Mouse (Mus musculus) MEL (cell line): ENCODE data around the gene Abca3. TPM values are rescaled to one million over a fixed set of nuclear protein-coding genes. Genes with fewer than 3 reads are reported as not detected.

Experiments
- DNase-seq: peaks from one replicate; pipeline ENCODE4 v3.0.0; 2011; ENCODE audit warnings: low read depth, low spot score
- H3K27ac ChIP-seq: 2 replicates; pipeline ENCODE4 v1.5.1; 2012; ENCODE audit warnings: low read depth, mild to moderate bottlenecking, control low read depth, low read length, moderate library complexity; ENCODE audit not compliant: control insufficient read depth
- H3K27me3 ChIP-seq, 2 experiments: fragments of 150-350 bp in 1 of 2; sonication (generic) in 1 of 2; 2 replicates each; pipeline ENCODE4 v1.6.1; 2012; ENCODE audit warnings: low read length in 2 of 2, mild to moderate bottlenecking in 2 of 2, improper control_type of control experiment in 1 of 2, moderate library complexity in 1 of 2; ENCODE audit not compliant: insufficient read depth in 2 of 2, control insufficient read depth in 1 of 2
- H3K36me3 ChIP-seq, 2 experiments: 2 replicates each; pipeline ENCODE4 v1.6.1; 2012 to 2014; ENCODE audit warnings: low read length in 2 of 2, improper control_type of control experiment in 1 of 2, inconsistent platforms in 1 of 2, mild to moderate bottlenecking in 1 of 2; ENCODE audit not compliant: insufficient read depth in 2 of 2, control insufficient read depth in 1 of 2
- H3K4me1 ChIP-seq, 2 experiments: fragments of 150-350 bp in 1 of 2; sonication (generic) in 1 of 2; 2 replicates each; pipeline ENCODE4 v1.6.1; 2012; ENCODE audit warnings: low read length in 2 of 2, improper control_type of control experiment in 1 of 2, mild to moderate bottlenecking in 1 of 2; ENCODE audit not compliant: insufficient read depth in 2 of 2, control insufficient read depth in 1 of 2
- H3K4me3 ChIP-seq, 2 experiments: fragments of 150-350 bp in 1 of 2; sonication (generic) in 1 of 2; 2 replicates each; pipeline ENCODE4 v1.5.1; 2012; ENCODE audit warnings: low read depth in 2 of 2, low read length in 2 of 2, mild to moderate bottlenecking in 2 of 2, moderate library complexity in 2 of 2, control low read depth in 1 of 2, improper control_type of control experiment in 1 of 2; ENCODE audit not compliant: control insufficient read depth in 1 of 2, insufficient read depth in 1 of 2
- H3K79me2 ChIP-seq: 2 replicates; pipeline ENCODE4 v1.6.1; 2012; ENCODE audit warnings: mild to moderate bottlenecking, low read length, moderate library complexity; ENCODE audit not compliant: control insufficient read depth, poor library complexity, insufficient read depth
- H3K9ac ChIP-seq: 2 replicates; pipeline ENCODE4 v1.6.1; 2012; ENCODE audit warnings: low read depth, mild to moderate bottlenecking, control low read depth, low read length, moderate library complexity; ENCODE audit not compliant: control insufficient read depth, poor library complexity, severe bottlenecking
- H3K9me3 ChIP-seq: fragments of 150-350 bp; sonication (generic); replicated peaks from 2 replicates; pipeline ENCODE4 v1.6.1; 2012; ENCODE audit warnings: mild to moderate bottlenecking, low read length, improper control_type of control experiment, moderate library complexity; ENCODE audit not compliant: insufficient read depth
- BHLHE40 ChIP-seq: IDR thresholded peaks from 2 replicates; pipeline ENCODE4 v1.6.1; 2012; ENCODE audit warnings: low read depth, mild to moderate bottlenecking, inconsistent platforms, low read length, improper control_type of control experiment, borderline replicate concordance
- CHD1 ChIP-seq: IDR thresholded peaks from 2 replicates; pipeline ENCODE4 v1.6.1; 2012; ENCODE audit warnings: low read depth, mild to moderate bottlenecking, inconsistent platforms, low read length, improper control_type of control experiment
- CTCF ChIP-seq, 3 experiments: IDR thresholded peaks in 2 of 3; conservative IDR thresholded peaks in 1 of 3; 2 replicates each; pipeline ENCODE4 v1.5.1; 2011 to 2012; ENCODE audit warnings: low read length in 3 of 3, low read depth in 2 of 3, mild to moderate bottlenecking in 2 of 3, improper control_type of control experiment in 1 of 3, inconsistent platforms in 1 of 3, mixed read lengths in 1 of 3, moderate library complexity in 1 of 3; ENCODE audit not compliant: control insufficient read depth in 1 of 3, insufficient read depth in 1 of 3, poor library complexity in 1 of 3, severe bottlenecking in 1 of 3
- ELF1 ChIP-seq: IDR thresholded peaks from 2 replicates; pipeline ENCODE4 v1.6.1; 2014; ENCODE audit warnings: low read depth, mild to moderate bottlenecking, inconsistent platforms, low read length, improper control_type of control experiment, moderate library complexity
- EP300 ChIP-seq, 2 experiments: IDR thresholded peaks; 2 replicates each; pipeline ENCODE4 v1.6.1; 2011; ENCODE audit warnings: improper control_type of control experiment in 2 of 2, low read length in 2 of 2, low read depth in 1 of 2, mild to moderate bottlenecking in 1 of 2
- ETS1 ChIP-seq: IDR thresholded peaks from 2 replicates; pipeline ENCODE4 v1.6.1; 2012; ENCODE audit warnings: low read depth, mild to moderate bottlenecking, inconsistent platforms, low read length, improper control_type of control experiment, moderate library complexity
- HCFC1 ChIP-seq: IDR thresholded peaks from 2 replicates; pipeline ENCODE4 v1.6.1; 2012; ENCODE audit warnings: low read depth, mild to moderate bottlenecking, inconsistent platforms, low read length, improper control_type of control experiment, moderate library complexity
- KAT2A ChIP-seq: conservative IDR thresholded peaks from 2 replicates; pipeline ENCODE4 v1.6.1; 2012; ENCODE audit warnings: low read depth, low read length, improper control_type of control experiment, inconsistent platforms
- MAFK ChIP-seq: IDR thresholded peaks from 2 replicates; pipeline ENCODE4 v1.6.1; 2011; ENCODE audit warnings: low read depth, mild to moderate bottlenecking, low read length, improper control_type of control experiment, borderline replicate concordance
- MAX ChIP-seq: IDR thresholded peaks from 2 replicates; pipeline ENCODE4 v1.6.1; 2011; ENCODE audit warnings: low read length, improper control_type of control experiment
- MAZ ChIP-seq: IDR thresholded peaks from 2 replicates; pipeline ENCODE4 v1.6.1; 2012; ENCODE audit warnings: low read depth, mild to moderate bottlenecking, inconsistent platforms, low read length, improper control_type of control experiment
- MXI1 ChIP-seq: IDR thresholded peaks from 2 replicates; pipeline ENCODE4 v1.6.1; 2011; ENCODE audit warnings: mild to moderate bottlenecking, low read depth, low read length, improper control_type of control experiment
- MYB ChIP-seq: IDR thresholded peaks from 2 replicates; pipeline ENCODE4 v1.6.1; 2011; ENCODE audit warnings: mild to moderate bottlenecking, low read depth, low read length, improper control_type of control experiment
- MYC ChIP-seq: IDR thresholded peaks from 2 replicates; pipeline ENCODE4 v1.6.1; 2011; ENCODE audit warnings: low read depth, mild to moderate bottlenecking, low read length, improper control_type of control experiment, moderate library complexity
- NELFE ChIP-seq: IDR thresholded peaks from 2 replicates; pipeline ENCODE4 v1.6.1; 2011; ENCODE audit warnings: low read depth, low read length, improper control_type of control experiment
- NRF1 ChIP-seq: IDR thresholded peaks from 2 replicates; pipeline ENCODE4 v1.6.1; 2014; ENCODE audit warnings: low read depth, mild to moderate bottlenecking, inconsistent platforms, low read length, improper control_type of control experiment, moderate library complexity; ENCODE audit not compliant: poor library complexity, insufficient read depth, severe bottlenecking
- POLR2A ChIP-seq, 2 experiments: IDR thresholded peaks; 2 replicates each; pipeline ENCODE4 v1.6.1; 2011 to 2012; ENCODE audit warnings: low read length in 2 of 2, mild to moderate bottlenecking in 2 of 2, control low read depth in 1 of 2, improper control_type of control experiment in 1 of 2, low read depth in 1 of 2, moderate library complexity in 1 of 2; ENCODE audit not compliant: control insufficient read depth in 1 of 2, insufficient read depth in 1 of 2, poor library complexity in 1 of 2
- POLR2AphosphoS2 ChIP-seq: IDR thresholded peaks from 2 replicates; pipeline ENCODE4 v1.6.1; 2011; ENCODE audit warnings: low read length, improper control_type of control experiment
- POLR2AphosphoS5 ChIP-seq: IDR thresholded peaks from 2 replicates; pipeline ENCODE4 v1.6.1; 2012; ENCODE audit warnings: low read depth, borderline replicate concordance, mild to moderate bottlenecking, inconsistent platforms, low read length, moderate library complexity, mixed read lengths
- RAD21 ChIP-seq: IDR thresholded peaks from 2 replicates; pipeline ENCODE4 v1.6.1; 2011; ENCODE audit warnings: mild to moderate bottlenecking, low read depth, low read length, improper control_type of control experiment
- RCOR1 ChIP-seq: IDR thresholded peaks from 2 replicates; pipeline ENCODE4 v1.6.1; 2012; ENCODE audit warnings: low read depth, mild to moderate bottlenecking, inconsistent platforms, low read length, improper control_type of control experiment
- SIN3A ChIP-seq: IDR thresholded peaks from 2 replicates; pipeline ENCODE4 v1.6.1; 2012; ENCODE audit warnings: low read length, improper control_type of control experiment, inconsistent platforms
- SMC3 ChIP-seq: IDR thresholded peaks from 2 replicates; pipeline ENCODE4 v1.6.1; 2011; ENCODE audit warnings: low read depth, low read length, improper control_type of control experiment
- TAL1 ChIP-seq: IDR thresholded peaks from 2 replicates; pipeline ENCODE4 v1.6.1; 2012; ENCODE audit warnings: mild to moderate bottlenecking, inconsistent platforms, low read length, moderate library complexity, mixed read lengths
- TBP ChIP-seq: IDR thresholded peaks from 2 replicates; pipeline ENCODE4 v1.8.0; 2011; ENCODE audit warnings: low read depth, low read length, improper control_type of control experiment
- TCF12 ChIP-seq: IDR thresholded peaks from 2 replicates; pipeline ENCODE4 v1.6.1; 2014; ENCODE audit warnings: low read depth, mild to moderate bottlenecking, inconsistent platforms, low read length, improper control_type of control experiment, moderate library complexity
- UBTF ChIP-seq: IDR thresholded peaks from 2 replicates; pipeline ENCODE4 v1.6.1; 2012; ENCODE audit warnings: low read depth, mild to moderate bottlenecking, inconsistent platforms, low read length, improper control_type of control experiment, moderate library complexity, borderline replicate concordance; ENCODE audit not compliant: insufficient read depth
- USF1 ChIP-seq: IDR thresholded peaks from 2 replicates; pipeline ENCODE4 v1.6.1; 2014; ENCODE audit warnings: low read depth, mild to moderate bottlenecking, inconsistent platforms, low read length, improper control_type of control experiment, moderate library complexity
- USF2 ChIP-seq, 2 experiments: IDR thresholded peaks; 2 replicates each; pipeline ENCODE4 v1.6.1; 2011 to 2012; ENCODE audit warnings: improper control_type of control experiment in 2 of 2, low read length in 2 of 2, borderline replicate concordance in 1 of 2, inconsistent platforms in 1 of 2, low read depth in 1 of 2, mild to moderate bottlenecking in 1 of 2; ENCODE audit not compliant: insufficient read depth in 1 of 2
- ZKSCAN1 ChIP-seq: IDR thresholded peaks from 2 replicates; pipeline ENCODE4 v1.6.1; 2012; ENCODE audit warnings: low read depth, mild to moderate bottlenecking, inconsistent platforms, low read length, improper control_type of control experiment, moderate library complexity
- ZMIZ1 ChIP-seq: IDR thresholded peaks from 2 replicates; pipeline ENCODE4 v1.6.1; 2012; ENCODE audit warnings: low read depth, mild to moderate bottlenecking, inconsistent platforms, low read length, improper control_type of control experiment, moderate library complexity
- ZNF384 ChIP-seq: IDR thresholded peaks from 2 replicates; pipeline ENCODE4 v1.6.1; 2012; ENCODE audit warnings: low read depth, mild to moderate bottlenecking, inconsistent platforms, low read length, improper control_type of control experiment
- polyA plus RNA-seq, 2 experiments: library from polyadenylated mRNA; stranded (reverse) in 1 of 2; unstranded in 1 of 2; fragments of >175 nt in 1 of 2; fragments of >200 nt in 1 of 2; gene quantifications; 2 replicates each; pipeline versions ENCODE4 v1.2.1 to v1.2.4; 2012; ENCODE audit warnings: low replicate concordance in 2 of 2, low read depth in 1 of 2; ENCODE audit not compliant: insufficient read length in 2 of 2, insufficient read depth in 1 of 2, missing spikeins in 1 of 2
- total RNA-seq: library from RNA; depleted of rRNA; stranded (reverse); fragments of 300-350 nt; gene quantifications from 2 replicates; pipeline ENCODE4 v1.2.3, GENCODE M21; 2012

Gene Abca3
- total and polyA plus RNA-seq, 3 experiments = 32.4 to 37.1 (median 36.6) TPM

DNA sequence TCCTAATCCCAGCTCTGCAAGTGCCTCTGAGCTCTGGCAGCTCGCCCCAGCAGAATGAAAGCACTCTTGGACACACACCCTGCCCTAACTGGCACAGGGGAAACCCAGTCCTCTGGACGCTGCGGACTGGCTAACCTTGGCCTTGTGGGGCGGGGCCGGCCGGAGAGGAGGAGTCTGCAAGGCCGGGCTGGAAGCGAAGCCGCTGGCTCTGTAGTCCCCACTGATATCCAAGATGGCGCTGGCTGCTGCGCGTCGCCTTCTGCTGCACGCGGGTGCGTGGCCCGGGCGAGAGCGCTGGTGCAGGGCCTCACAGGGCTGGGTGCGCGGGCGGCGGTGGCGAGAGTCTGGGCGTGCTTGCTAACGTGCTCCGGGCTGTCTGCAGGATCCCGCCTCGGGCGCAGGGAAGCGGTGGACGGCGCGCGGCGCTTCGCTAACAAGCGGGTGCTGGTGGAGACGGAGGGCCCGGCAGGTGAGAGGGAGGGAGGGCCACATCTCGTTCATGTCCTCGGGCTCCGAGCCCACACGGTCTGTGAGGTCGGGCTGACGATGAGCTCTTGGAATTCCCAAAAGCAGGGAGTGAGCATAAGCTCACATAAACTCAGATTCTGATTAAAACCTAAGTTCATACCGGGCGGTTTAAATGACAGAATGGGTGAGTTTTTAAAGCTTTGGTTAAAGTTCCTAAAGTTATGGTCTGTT lies 74.9 kb downstream of the Abca3 start, which contains the start of gene Eci1:
Eci1 (plus strand) TSS at position 171 of the 699 bp plus-strand sequence.
- H3K27me3 ChIP-seq = no peaks in the 10 kb centered on the region
- H3K4me1 ChIP-seq = peaks cover 3 to 5% of the 10 kb centered on the region in 2 experiments; a peak in 2 of 4 replicates
- DNase-seq = peak; percentile 92
- H3K4me3 ChIP-seq = peak within 1 kb of the TSS; percentile 59 to 77
- H3K9me3 ChIP-seq = no peaks in the 10 kb centered on the region
- H3K36me3 ChIP-seq = peaks cover 6 to 15% of the 10 kb centered on the region in 2 experiments; a peak in 3 of 4 replicates
- H3K27ac ChIP-seq = peak within 1 kb of the TSS; percentile 52
- H3K9ac ChIP-seq = peak within 1 kb of the TSS; percentile 80
- TF ChIP-seq KAT2A (no peak), ZNF384 (no peak), USF1 (0 out of 2 replicates have a peak, but pooled peaks have one; percentile 25), MYB (no peak), MAX (peak; percentile 73), SMC3 (no peak), POLR2AphosphoS2 (peak; percentile 99), USF2 (IDR thresholded peaks at IDR 0.05; ENCODE audit: borderline replicate concordance in 1 of 2, insufficient read depth in 1 of 2, low read depth in 1 of 2, low read length in 2 of 2) (no peak), TCF12 (peak; percentile 57; the same call in 1 of the 2 replicates), ELF1 (no peak), UBTF (peak; percentile 82; the same call in 1 of the 2 replicates), CHD1 (0 out of 2 replicates have a peak, but pooled peaks have one; percentile 25), HCFC1 (peak; percentile 63), ETS1 (no peak), BHLHE40 (no peak), NELFE (peak; percentile 91), CTCF (IDR thresholded peaks at IDR 0.05 in 2 of 3, conservative IDR thresholded peaks at IDR 0.05 in 1 of 3; ENCODE audit: control insufficient read depth in 1 of 3, insufficient read depth in 1 of 3, low read depth in 2 of 3, low read length in 3 of 3, poor library complexity in 1 of 3, severe bottlenecking in 1 of 3) (0 out of 6 replicates have a peak, but pooled peaks of 1 of the 3 experiments have one; percentile 3), SIN3A (peak; percentile 78), RCOR1 (0 out of 2 replicates have a peak, but pooled peaks have one; percentile 33), TAL1 (no peak), EP300 (IDR thresholded peaks at IDR 0.05; ENCODE audit: low read depth in 1 of 2, low read length in 2 of 2) (peak in 1 of 2 experiments; percentile 27; a peak in 1 of 4 replicates), POLR2AphosphoS5 (no peak), MAZ (peak; percentile 64; the same call in 1 of the 2 replicates), POLR2A (IDR thresholded peaks at IDR 0.05; ENCODE audit: control insufficient read depth in 1 of 2, insufficient read depth in 1 of 2, low read depth in 1 of 2, low read length in 2 of 2, poor library complexity in 1 of 2) (peak; percentile 89 to 90), ZKSCAN1 (peak; percentile 76), NRF1 (0 out of 2 replicates have a peak, but pooled peaks have one; percentile 14), TBP (peak; percentile 58; the same call in 1 of the 2 replicates), MXI1 (peak; percentile 81), MYC (peak; percentile 48), ZMIZ1 (peak; percentile 93), MAFK (no peak), RAD21 (no peak)
- peaks cover 10% of the 10 kb centered on the region for H3K79me2 ChIP-seq
